Mouse (Mus musculus) forebrain, embryonic 14.5 days (tissue): Measurements from ENCODE around the gene Rreb1. TPM values are rescaled to one million over a fixed set of nuclear protein-coding genes. Genes with fewer than 3 reads are reported as not detected.

Experiments
- ATAC-seq: fragments of 200-750 bp; cut with Nextera tagmentation; 2 replicates; pipeline ENCODE4 v1.8.0; 2017; ENCODE audit warnings: mild to moderate bottlenecking, moderate library complexity
- DNase-seq: peaks from one replicate; pipeline ENCODE4 v3.0.0-alpha.2; 2015; ENCODE audit warnings: low spot score
- H3K27ac ChIP-seq: fragments of 300-500 bp; sonication (generic); 2 replicates; pipeline ENCODE4 v1.5.1; 2014; ENCODE audit warnings: low read depth, mild to moderate bottlenecking, control low read depth, low read length, moderate library complexity
- H3K27me3 ChIP-seq: fragments of 300-500 bp; sonication (generic); replicated peaks from 2 replicates; pipeline ENCODE4 v1.6.1; 2014; ENCODE audit warnings: low read length, control low read depth, mixed read lengths; ENCODE audit not compliant: control insufficient read depth, insufficient read depth
- H3K36me3 ChIP-seq: fragments of 300-500 bp; sonication (generic); 2 replicates; pipeline ENCODE4 v1.6.1; 2014; ENCODE audit warnings: low read length, control low read depth; ENCODE audit not compliant: control insufficient read depth, insufficient read depth
- H3K4me1 ChIP-seq: fragments of 300-500 bp; sonication (generic); 2 replicates; pipeline ENCODE4 v1.6.1; 2014; ENCODE audit warnings: antibody characterized with exemption, low read length, control low read depth; ENCODE audit not compliant: control insufficient read depth, insufficient read depth
- H3K4me2 ChIP-seq: fragments of 300-500 bp; sonication (generic); 2 replicates; pipeline ENCODE4 v1.6.1; 2014; ENCODE audit warnings: mild to moderate bottlenecking, control low read depth, low read length
- H3K4me3 ChIP-seq: fragments of 300-500 bp; sonication (generic); 2 replicates; pipeline ENCODE4 v1.5.1; 2014; ENCODE audit warnings: low read depth, low read length, control low read depth
- H3K9ac ChIP-seq: fragments of 300-500 bp; sonication (generic); 2 replicates; pipeline ENCODE4 v1.6.1; 2014; ENCODE audit warnings: mild to moderate bottlenecking, low read length, control low read depth, moderate library complexity
- H3K9me3 ChIP-seq: fragments of 300-500 bp; sonication (generic); replicated peaks from 2 replicates; pipeline ENCODE4 v1.6.1; 2016; ENCODE audit warnings: low read length, control low read depth, mixed read lengths; ENCODE audit not compliant: control insufficient read depth
- WGBS: fragments of 180-500 bp; shearing (Covaris S2); extraction: QIAGEN DNeasy Blood & Tissue Kit; methylation state at CpG from one replicate; pipeline ENCODE4 v1.1.7; 2014; 5-methylcytosine and 5-hydroxymethylcytosine counted together
- polyA plus RNA-seq: library from polyadenylated mRNA; unstranded; fragments of >200 nt; fragmentation: Nextera tagmentation; extraction: Ambion mirVana; gene quantifications from 2 replicates; pipeline ENCODE4 v1.2.1, GENCODE M21; 2014

Rreb1 gene
- polyA plus RNA-seq, 1 experiment from 2014 or later: 1.5 TPM

- 83% methylated on average over 10 of the region's 10 CpGs for WGBS
- no peaks in the 10 kb centered on the region for H3K36me3 ChIP-seq
- DNase-seq (peak; percentile 15), ATAC-seq (no peak)
- no peaks in the 10 kb centered on the region for H3K4me1 ChIP-seq
- no peaks in the 10 kb centered on the region for H3K9me3 ChIP-seq
- no peaks in the 10 kb centered on the region for H3K27me3 ChIP-seq
- H3K9ac ChIP-seq: no peak overlapping the region
- no peak overlapping the region for H3K4me3 ChIP-seq
- H3K27ac ChIP-seq: no peak overlapping the region
- no peak overlapping the region for H3K4me2 ChIP-seq
Measured at GRCm38 (mm10) chr13:37923643-37924460, 145.7 kb downstream of the Rreb1 start.

- ATAC-seq (no peak), DNase-seq (peak; percentile 4)
- Histone ChIP-seq H3K9ac (no peak overlapping the region), H3K27ac (no peak overlapping the region), H3K27me3 (no peaks in the 10 kb centered on the region), H3K36me3 (no peaks in the 10 kb centered on the region), H3K9me3 (no peaks in the 10 kb centered on the region), H3K4me1 (no peaks in the 10 kb centered on the region), H3K4me3 (no peak overlapping the region), H3K4me2 (no peak overlapping the region)
- WGBS: 76% methylated on average over 4 of the region's 4 CpGs
Measured at GRCm38 (mm10) chr13:37924461-37924948, 146.3 kb downstream of the Rreb1 start.

- Histone ChIP-seq H3K27me3 (no peaks in the 10 kb centered on the region), H3K27ac (no peak overlapping the region), H3K9ac (no peak overlapping the region), H3K4me3 (no peak overlapping the region), H3K36me3 (0 out of 2 replicates have a peak, but pooled peaks cover 8% of the 10 kb centered on the region), H3K4me1 (no peaks in the 10 kb centered on the region), H3K4me2 (no peak overlapping the region), H3K9me3 (no peaks in the 10 kb centered on the region)
- DNase-seq (no peak), ATAC-seq (no peak)
- WGBS: 93% methylated on average over 3 of the region's 3 CpGs
Measured at GRCm38 (mm10) chr13:37926394-37926793, 148.2 kb downstream of the Rreb1 start.

DNA sequence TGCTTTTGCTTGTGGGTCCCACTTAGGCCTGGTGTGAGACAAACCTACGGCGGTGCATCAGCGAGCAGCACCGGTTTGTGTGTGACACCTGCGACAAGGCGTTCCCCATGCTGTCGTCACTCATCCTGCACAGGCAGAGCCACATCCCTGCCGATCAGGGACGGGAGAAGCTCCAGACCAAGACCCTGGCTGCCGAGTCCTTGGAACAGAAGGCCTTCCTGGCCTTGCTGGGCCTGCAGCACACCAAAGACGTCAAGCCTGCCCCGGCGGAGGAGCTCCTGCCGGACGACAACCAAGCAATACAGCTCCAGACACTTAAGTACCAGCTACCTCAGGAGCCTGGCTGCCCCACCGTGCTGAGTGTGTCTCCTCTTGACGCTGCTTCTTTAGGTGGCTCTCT lies 151.3 kb downstream of the Rreb1 start:
- WGBS: 93% methylated on average over 17 of the region's 17 CpGs

GRCm38 (mm10) chr13:37930091-37930490 lies 151.9 kb downstream of the Rreb1 start:
- no peaks in the 10 kb centered on the region for H3K4me1 ChIP-seq
- no peak overlapping the region for H3K9ac ChIP-seq
- no peaks in the 10 kb centered on the region for H3K27me3 ChIP-seq
- ATAC-seq: no peak
- no peak overlapping the region for H3K27ac ChIP-seq
- H3K4me3 ChIP-seq: no peak overlapping the region
- no peak for DNase-seq
- no peaks in the 10 kb centered on the region for H3K9me3 ChIP-seq
- 90% methylated on average over 13 of the region's 13 CpGs for WGBS
- H3K4me2 ChIP-seq: no peak overlapping the region
- H3K36me3 ChIP-seq: 0 out of 2 replicates have a peak, but pooled peaks cover 8% of the 10 kb centered on the region

More for the DNA sequence above, 151.3 kb downstream of the Rreb1 start:
- Histone ChIP-seq H3K9me3 (no peaks in the 10 kb centered on the region), H3K27ac (no peak overlapping the region), H3K27me3 (no peaks in the 10 kb centered on the region), H3K4me1 (no peaks in the 10 kb centered on the region), H3K4me2 (no peak overlapping the region), H3K36me3 (0 out of 2 replicates have a peak, but pooled peaks cover 8% of the 10 kb centered on the region), H3K4me3 (no peak overlapping the region), H3K9ac (no peak overlapping the region)
- no peak for ATAC-seq
- no peak for DNase-seq

DNA sequence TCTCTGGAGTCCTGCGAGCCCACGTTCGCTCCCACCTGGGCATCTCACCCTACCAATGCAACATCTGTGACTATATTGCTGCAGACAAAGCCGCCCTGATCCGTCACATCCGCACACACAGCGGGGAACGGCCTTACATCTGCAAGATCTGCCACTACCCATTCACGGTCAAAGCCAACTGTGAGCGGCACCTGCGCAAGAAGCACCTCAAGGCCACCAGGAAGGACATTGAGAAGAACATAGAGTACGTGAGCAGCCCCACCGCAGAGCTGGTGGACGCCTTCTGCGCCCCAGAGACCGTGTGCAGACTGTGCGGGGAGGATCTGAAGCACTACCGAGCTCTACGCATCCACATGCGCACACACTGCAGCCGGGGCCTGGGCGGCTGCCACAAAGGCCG lies 152.4 kb downstream of the Rreb1 start:
- ATAC-seq (no peak), DNase-seq (no peak)
- H3K4me2 ChIP-seq: no peak overlapping the region
- H3K27ac ChIP-seq: no peak overlapping the region
- no peak overlapping the region for H3K9ac ChIP-seq
- WGBS: 93% methylated on average over 23 of the region's 23 CpGs
- H3K4me1 ChIP-seq: no peaks in the 10 kb centered on the region
- H3K4me3 ChIP-seq: no peak overlapping the region
- 0 out of 2 replicates have a peak, but pooled peaks cover 8% of the 10 kb centered on the region for H3K36me3 ChIP-seq
- H3K9me3 ChIP-seq: no peaks in the 10 kb centered on the region
- no peaks in the 10 kb centered on the region for H3K27me3 ChIP-seq

DNA sequence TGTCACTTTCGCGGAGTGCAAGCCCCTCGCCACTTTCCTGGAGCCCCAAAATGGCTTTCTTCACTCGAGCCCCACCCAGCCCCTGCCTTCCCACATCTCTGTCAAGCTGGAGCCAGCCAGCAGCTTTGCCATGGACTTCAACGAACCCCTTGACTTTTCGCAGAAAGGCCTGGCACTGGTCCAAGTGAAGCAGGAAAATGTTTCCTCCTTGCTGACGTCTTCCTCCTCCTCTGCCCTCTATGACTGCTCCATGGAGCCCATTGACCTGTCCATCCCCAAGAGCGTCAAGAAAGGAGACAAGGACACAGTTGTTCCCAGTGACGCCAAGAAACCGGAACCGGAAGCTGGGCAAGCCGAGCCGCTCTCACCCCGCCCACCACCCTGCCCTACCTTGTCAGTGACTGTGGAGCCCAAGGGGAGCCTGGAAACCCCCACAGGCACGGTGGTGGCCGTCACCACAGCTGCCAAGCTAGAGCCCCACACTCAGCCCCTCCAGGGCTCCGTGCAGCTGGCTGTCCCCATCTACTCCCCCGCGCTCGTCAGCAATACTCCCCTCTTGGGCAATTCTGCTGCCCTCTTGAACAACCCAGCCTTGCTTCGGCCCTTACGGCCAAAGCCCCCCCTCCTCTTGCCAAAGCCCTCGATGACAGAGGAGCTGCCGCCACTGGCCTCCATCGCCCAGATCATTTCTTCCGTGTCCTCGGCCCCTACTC lies 153.2 kb downstream of the Rreb1 start:
- ATAC-seq (no peak), DNase-seq (no peak)
- Histone ChIP-seq H3K4me1 (no peaks in the 10 kb centered on the region), H3K4me2 (no peak overlapping the region), H3K9me3 (no peaks in the 10 kb centered on the region), H3K4me3 (no peak overlapping the region), H3K9ac (no peak overlapping the region), H3K36me3 (0 out of 2 replicates have a peak, but pooled peaks cover 8% of the 10 kb centered on the region), H3K27ac (no peak overlapping the region), H3K27me3 (no peaks in the 10 kb centered on the region)
- WGBS: 71% methylated on average over 27 of the region's 27 CpGs

- no peak for ATAC-seq
- no peak for DNase-seq
- Histone ChIP-seq H3K27ac (no peak overlapping the region), H3K4me2 (no peak overlapping the region), H3K4me3 (no peak overlapping the region), H3K9ac (no peak overlapping the region), H3K4me1 (no peaks in the 10 kb centered on the region), H3K36me3 (0 out of 2 replicates have a peak, but pooled peaks cover 8% of the 10 kb centered on the region), H3K27me3 (no peaks in the 10 kb centered on the region), H3K9me3 (no peaks in the 10 kb centered on the region)
- 80% methylated on average over 4 of the region's 4 CpGs for WGBS
Measured at GRCm38 (mm10) chr13:37934075-37934474, 155.9 kb downstream of the Rreb1 start.
